Mouse (Mus musculus) spleen, adult 2 months (tissue): ENCODE results near the gene 2810408A11Rik.

Experiments
- CTCF ChIP-seq: fragments of 200-500 bp; IDR thresholded peaks from 2 replicates; pipeline ENCODE4 v1.5.1; 2011; ENCODE audit warnings: mild to moderate bottlenecking, inconsistent platforms; ENCODE audit not compliant: insufficient read depth, insufficient read length, insufficient replicate concordance; ENCODE audit errors: extremely low read depth
- POLR2A ChIP-seq: fragments of 200-500 bp; IDR thresholded peaks from 2 replicates; pipeline ENCODE4 v1.6.1; 2011; ENCODE audit warnings: low read depth, low read length, inconsistent platforms

- TF ChIP-seq POLR2A, result no peak
- TF ChIP-seq CTCF, result no peak
Measured at GRCm38 (mm10) chr11:69935137-69935879, 34.5 kb upstream of the 2810408A11Rik start, which contains the start of gene Ybx2.
